Mouse (Mus musculus) megakaryocyte, embryonic 14.5 days (primary cell): ENCODE measurements around the gene Sbno1.

Experiments
- FLI1 ChIP-seq: IDR thresholded peaks from 2 replicates; pipeline ENCODE4 v1.6.1; 2012; ENCODE audit warnings: low read length, inconsistent platforms, mixed read lengths
- GATA1 ChIP-seq: IDR thresholded peaks from 3 replicates; pipeline ENCODE4 v1.6.1; 2012; ENCODE audit warnings: mixed read lengths, low read length, inconsistent platforms, borderline replicate concordance

DNA sequence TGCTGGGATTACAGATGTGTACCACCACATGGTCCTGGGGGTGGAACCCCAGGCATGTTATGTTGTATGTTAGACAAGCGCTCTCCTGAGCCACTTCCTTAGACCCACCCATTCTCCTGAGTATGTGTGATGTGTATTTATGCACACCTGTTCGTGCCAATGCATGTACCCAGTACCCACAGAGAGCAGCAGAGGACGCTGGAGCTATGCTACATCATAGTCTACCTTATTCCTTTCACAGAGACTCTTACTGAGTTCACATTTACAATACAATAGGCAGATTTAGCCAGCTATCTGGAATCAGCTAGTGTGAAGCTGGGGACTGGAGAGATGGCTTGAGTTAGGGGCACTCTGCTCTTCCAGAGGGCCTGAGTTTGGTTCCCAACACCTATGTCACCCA is 69.1 kb downstream of the Sbno1 start:
- TF ChIP-seq GATA1 (no peak), FLI1 (no peak)
